Mouse (Mus musculus) R1 (cell line): ENCODE data around the gene Tmem8.
A peak's percentile ranks its signal among the peaks of the same experiment; 100 is the strongest.
"Not testable (repeated sequence)": the region's sequence is repeated elsewhere in the genome, so short reads cannot be mapped to it uniquely, and the experiment has no call there.

Experiments used
- DNase-seq: peaks from one replicate; pipeline ENCODE4 v3.0.0-alpha.2; 2018; ENCODE audit warnings: low read depth, low spot score

Gene Tmem8

DNA sequence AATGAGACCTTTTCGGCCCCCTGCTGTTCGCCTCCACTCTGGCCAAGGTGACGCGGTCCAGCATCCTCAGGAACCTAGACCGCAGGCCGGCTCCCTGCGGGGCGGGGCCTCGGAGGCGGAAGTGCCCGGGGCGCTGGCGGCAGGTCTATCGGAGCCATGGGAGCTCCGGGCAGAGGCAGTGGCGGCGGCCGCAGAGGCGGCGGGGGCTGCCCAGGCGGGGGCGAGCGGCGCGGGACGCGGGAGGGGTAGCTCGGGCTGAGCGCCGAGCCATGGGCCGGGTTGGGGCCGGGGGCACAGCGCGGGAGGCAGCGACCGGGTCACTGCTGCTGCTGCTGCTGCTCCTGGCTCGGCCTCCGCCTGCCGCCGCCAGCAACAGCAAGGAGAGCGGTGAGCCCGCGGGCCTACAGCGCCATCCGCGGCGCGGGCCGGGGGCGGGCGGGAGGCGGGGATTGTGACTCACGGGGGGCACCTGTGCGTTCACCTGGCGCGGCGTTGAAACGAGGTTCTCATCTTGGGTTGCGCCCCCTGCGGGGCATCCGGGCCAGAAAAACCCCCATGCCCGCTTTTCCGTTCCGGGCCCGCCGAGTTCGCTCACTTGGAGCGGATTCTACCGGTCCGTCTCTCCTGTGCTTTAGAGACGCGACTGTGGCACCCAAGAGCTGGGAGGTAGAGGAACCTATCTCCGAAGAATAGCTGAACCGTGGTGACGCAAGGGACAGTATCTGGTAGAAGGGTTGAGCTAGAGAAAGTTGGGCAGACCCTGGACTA is at the start of gene Tmem8:
Gene Tmem8, plus strand, starts transcription at position 119 of the 768 bp plus-strand sequence.
- peak; percentile 72 for DNase-seq

GRCm38 (mm10) chr17:26064916-26065315 is 48.2 kb upstream of the Tmem8 start:
- DNase-seq: no peak

GRCm38 (mm10) chr17:26066488-26067020 is 46.5 kb upstream of the Tmem8 start:
- no peak for DNase-seq

DNA sequence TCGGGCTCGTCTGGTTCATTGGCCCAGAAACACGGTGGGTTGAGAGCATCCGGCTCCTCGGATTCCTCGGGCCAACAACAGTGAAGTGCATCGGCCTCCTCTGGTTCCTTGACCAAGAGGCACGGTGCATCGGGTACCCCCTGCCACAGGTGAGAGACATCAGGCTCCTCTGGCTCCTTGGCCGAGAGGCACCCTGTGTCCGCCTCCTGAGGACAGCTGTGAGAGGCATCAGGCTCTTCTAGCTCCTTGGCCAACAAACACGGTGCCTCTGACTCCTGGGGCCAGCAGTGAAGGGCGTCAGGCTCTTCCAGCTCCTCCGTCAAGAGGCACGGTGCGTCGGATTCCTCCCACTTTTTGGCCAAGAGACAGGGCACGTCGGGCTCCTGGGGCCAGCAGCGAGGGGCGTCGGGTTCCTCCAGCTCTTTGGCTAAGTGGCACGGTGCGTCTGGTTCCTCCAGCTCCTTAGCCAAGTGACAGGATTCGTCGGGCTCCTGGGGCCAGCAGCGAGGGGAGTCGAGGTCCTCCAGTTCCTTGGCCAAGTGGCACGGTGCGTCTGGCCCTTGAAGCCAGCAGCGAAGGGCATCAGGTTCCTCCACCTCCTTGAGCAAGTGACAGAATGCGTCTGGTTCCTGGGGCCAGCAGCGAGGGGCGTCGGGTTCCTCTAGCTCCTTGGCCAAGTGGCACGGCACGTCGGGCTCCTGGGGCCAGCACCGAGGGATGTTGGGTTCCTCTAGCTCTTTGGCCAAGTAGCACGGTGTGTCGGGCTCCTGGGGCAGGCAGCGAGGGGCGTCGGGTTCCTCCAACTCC is 44.9 kb upstream of the Tmem8 start:
- DNase-seq: no peak

- DNase-seq: peak; percentile 92
These were observed 44.0 kb upstream of the Tmem8 start, which contains the start of gene Rab11fip3 for GRCm38 (mm10) chr17:26068831-26069739. Gene Rab11fip3, minus strand, starts transcription at chr17:26069555.

DNA sequence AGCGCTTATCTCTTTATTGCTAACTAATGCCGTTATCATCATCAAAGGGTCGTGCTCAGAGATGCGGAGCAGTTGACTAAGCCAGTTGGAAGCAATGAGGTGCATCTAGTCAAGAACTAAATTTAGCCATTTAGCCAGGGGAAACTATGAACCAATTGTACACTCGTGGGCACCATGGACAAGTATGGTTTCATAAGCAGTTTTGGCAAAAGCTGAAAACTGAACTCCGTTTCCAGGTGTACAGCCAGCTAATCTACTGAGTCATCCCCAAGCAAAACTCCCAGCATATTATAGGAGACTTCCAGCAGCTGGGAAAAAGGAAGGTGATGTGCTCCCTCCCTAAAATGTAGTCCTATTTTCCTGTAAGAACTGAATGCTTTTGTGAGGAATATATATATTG is 43.0 kb upstream of the Tmem8 start:
- DNase-seq: no peak

- DNase-seq: no peak
These were observed 37.9 kb upstream of the Tmem8 start for GRCm38 (mm10) chr17:26075246-26075645.

DNA sequence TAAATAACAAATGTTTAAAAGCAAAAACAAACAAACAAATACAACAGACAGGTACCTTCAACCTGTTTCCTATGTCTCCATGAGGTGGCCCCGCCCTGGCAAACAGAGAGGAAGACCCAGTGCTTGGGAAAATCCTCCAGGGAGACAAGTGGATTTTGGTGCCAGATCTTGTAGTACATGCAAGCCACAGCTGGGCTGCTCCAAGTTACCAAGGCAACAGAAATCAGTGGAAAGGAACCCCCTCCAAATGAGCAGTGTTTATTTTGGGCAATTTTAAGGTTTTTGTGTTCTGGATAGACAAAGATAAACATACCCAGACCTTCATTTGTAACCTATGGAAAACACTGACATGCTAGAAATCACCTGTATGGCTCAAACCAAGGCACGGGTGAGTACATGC is 34.2 kb upstream of the Tmem8 start:
- DNase-seq: no peak

GRCm38 (mm10) chr17:26080867-26081266 is 32.2 kb upstream of the Tmem8 start:
- no peak for DNase-seq

- peak; percentile 56 for DNase-seq
These were observed 26.0 kb upstream of the Tmem8 start for GRCm38 (mm10) chr17:26087059-26087564.

DNA sequence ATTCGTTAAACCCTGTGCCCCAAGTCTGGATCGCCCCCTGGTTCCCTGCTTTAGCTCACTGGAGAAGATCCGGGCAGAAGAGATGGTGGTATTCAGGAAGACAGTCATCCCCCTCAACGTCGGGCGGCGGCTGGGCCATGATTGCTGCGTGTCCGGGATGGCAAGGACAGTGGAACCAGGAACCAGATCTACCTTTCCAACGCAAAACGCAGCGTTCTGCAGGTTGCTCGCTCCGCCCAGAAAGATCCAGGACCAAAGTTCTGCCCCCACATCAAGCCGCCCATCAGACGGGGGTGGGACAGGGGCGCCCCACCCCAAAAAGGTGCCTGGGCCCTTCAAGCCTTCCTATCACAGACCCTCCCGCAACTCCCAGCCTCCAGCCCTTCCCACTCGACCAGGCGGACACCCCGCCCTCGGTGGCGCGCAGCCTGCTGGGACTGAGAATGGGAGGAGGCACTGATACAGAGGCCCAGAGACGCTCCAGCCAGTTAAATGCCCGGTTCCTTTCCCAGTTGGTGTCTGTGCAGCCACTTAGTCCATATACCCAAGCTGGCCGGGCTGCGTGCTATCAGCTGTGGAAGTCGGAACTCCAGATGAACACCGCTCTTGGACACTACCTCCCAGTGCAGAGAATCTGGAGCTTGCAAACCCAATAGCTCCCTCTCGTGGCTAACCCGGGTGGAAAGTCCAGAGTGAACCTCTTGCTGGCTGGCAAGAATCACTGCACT is 23.0 kb upstream of the Tmem8 start, which contains the start of gene Decr2:
Gene Decr2, minus strand, starts transcription at position 433 of the 728 bp plus-strand sequence.
- DNase-seq: peak; percentile 98

- DNase-seq: no peak
These were observed 18.5 kb upstream of the Tmem8 start for GRCm38 (mm10) chr17:26094531-26095110.

GRCm38 (mm10) chr17:26095121-26095740 is 17.9 kb upstream of the Tmem8 start, which contains the start of gene Nme4:
Gene Nme4, minus strand, starts transcription at chr17:26095602.
- peak; percentile 76 for DNase-seq

- DNase-seq: no peak
These were observed 14.6 kb upstream of the Tmem8 start for GRCm38 (mm10) chr17:26098461-26098860.

DNA sequence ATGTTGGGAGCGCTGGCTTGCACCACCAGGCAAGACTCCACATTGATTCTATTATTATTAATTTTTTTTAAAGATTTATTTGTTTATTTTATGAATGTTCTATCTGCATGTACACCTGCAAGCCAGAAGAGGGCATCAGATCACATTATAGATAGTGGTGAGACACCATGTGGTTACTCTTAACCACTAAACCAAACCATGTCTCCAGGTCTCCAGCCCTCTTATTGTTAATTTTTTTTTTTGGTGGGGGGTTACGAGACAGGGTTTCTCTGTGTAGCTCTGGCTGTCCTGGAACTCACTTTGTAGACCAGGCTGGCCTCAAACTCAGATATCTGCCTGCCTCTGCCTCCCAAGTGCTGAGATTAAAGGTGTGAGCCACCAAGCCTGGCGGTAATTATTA is 13.8 kb upstream of the Tmem8 start:
- DNase-seq: not testable (repeated sequence)

DNA sequence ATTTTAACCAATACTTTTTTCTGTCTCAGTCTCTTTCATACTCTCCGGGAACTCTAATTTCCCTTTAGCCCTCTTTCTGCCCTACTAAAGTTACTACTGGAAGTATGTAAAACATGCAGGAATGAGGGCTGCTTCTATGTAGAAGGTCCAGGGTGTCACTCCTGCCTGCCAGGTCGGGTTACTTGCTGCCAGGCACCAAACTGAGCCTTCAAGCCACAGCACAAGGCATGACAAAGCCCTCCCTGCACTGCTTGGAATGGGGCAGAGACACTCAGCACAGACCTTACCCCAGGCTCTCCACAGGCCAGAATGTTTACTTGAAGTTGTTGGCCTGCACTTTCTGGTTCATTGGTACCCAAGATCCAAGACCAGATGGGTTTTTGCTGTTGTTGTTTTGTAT is 12.9 kb upstream of the Tmem8 start:
- no peak for DNase-seq

DNA sequence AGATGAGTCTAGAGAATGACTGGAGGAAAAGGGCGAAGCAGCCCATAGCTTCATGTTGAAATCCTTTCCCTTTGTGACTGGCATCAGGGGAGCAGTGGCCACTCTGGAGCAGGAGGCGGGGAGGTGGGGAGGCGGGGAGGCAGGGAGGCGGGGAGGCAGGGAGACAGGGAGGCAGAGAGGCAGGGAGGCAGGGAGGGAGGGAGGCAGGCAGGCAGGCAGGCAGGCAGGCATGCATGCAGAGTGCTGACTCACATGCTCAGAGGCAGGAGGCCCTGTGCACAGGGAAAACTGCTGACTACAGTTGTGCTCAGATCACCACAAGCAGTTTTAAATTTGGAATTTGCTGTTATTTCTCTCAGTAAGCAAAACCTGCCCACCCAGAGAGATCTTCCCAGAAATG is 11.6 kb upstream of the Tmem8 start:
- DNase-seq: peak; percentile 49

DNA sequence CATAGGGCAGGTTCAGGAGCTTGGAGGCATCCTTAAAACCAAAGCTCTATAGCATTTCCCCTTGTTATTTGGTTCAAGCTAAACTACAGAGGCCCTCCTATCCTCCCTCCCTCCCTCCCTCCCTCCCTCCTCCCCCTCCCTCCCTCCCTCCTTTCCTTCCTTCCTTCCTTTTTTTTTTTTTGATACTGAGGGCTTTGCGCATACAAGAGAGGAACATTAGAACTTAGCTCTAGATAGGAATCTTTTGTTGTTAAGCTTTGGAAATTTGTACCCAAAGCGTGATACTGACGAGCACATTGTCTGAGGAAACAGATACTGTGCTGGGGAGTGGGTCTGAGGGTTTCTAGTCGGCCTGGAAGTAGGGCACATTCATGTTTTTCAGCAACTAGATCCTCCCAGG is 7.5 kb upstream of the Tmem8 start:
- DNase-seq: no peak

DNA sequence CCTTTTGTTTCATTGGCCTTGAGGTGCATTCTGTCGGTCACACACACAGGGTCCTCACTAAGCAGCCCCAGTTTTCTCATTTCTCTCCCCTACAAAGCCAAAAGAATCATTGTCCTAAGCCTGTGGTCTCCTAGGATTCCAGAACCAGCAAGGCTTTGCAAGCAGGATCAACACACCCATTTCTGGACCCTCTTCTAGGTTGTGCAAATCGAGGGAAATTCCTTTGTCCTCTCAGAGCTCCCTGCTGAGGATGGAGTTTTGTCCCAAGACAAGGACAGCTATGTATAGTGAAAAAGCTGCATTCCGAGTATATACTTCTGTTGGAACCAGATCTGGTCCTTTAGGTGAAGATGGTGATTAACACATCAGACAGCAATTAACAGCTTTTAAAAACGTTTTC is 2.9 kb upstream of the Tmem8 start:
- peak; percentile 95 for DNase-seq

DNA sequence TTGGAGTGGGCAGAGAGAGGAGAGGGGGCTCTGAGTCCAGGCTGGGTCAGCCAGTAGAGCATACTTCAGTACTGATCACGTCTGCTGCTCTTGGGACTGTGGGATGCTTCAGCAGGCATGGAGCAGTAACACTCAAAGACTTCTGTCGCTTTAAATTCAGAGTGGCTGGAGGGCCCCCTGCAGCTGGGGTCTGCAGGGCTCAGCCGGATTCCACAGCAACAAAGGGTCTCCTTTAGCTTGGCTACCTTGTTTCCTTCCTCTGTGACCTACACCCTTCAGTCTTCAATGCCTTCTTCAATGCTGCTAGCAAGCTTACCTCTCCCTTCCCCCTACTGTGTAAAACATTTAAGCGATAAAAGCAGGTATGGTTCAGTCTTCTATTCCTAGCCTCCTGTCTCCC is 2.1 kb upstream of the Tmem8 start:
- peak; percentile 91 for DNase-seq
